Mouse (Mus musculus): ENCODE measurements at regions not wholly inside any gene's neighbourhood (a gene's known extent, or its start where the extent isn't known, plus 50 kb on each side); places are given as distances from the start of the nearest gene placed in this dataset.

- no peak for DNase-seq
Observed at GRCm38 (mm10) chr4:56252375-56252774, 487.5 kb upstream of the Gm26657 start.

GRCm38 (mm10) chr4:56251766-56252165, 488.1 kb upstream of the Gm26657 start:
- DNase-seq, result no peak

- no peak for DNase-seq
Observed at GRCm38 (mm10) chr4:56250611-56251010, 489.3 kb upstream of the Gm26657 start.

GRCm38 (mm10) chr4:56243863-56244262, 496.0 kb upstream of the Gm26657 start:
- no peak for DNase-seq

- no peak for DNase-seq
Observed at GRCm38 (mm10) chr4:56238496-56239488, 501.1 kb upstream of the Gm26657 start.

GRCm38 (mm10) chr4:56231414-56231813, 508.5 kb upstream of the Gm26657 start:
- no peak for DNase-seq

DNA sequence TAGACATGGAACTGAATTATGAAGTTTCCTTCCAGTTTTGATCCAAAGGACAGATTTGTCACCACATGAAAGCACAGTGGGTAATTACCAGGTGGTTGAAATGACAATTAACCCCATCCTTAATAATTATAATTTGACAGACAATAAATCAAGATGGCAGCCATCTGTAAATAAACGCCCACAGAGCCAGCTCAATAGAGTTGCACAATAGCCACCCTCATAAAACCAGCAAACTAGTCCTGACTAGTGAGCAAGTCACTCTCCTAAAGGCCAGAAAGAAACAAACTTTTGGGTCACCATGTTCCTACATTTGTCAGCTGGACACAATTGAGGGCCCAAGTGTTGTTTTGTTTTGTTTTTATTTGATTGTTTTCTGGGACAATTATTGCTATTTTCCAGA, 509.4 kb upstream of the Gm26657 start:
- no peak for DNase-seq

DNA sequence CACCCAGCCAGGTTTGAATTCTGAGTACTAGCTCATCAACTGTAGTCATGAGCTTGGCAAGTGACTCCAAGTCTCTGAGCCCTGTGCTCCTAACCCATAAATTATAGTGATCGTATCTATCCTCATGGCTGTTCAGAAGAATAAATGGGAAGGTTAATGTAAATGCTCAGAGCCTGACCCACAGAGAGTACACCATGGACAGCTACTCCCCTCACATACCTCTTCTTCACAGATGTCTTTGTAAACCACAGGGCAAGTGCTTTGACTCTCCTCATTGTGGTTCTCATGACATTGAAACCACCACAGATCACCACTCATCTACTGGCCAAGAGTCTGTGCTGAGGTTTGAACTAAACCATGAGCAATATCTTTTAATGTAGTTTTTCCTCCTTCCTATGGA, 513.4 kb upstream of the Gm26657 start:
- no peak for DNase-seq

DNA sequence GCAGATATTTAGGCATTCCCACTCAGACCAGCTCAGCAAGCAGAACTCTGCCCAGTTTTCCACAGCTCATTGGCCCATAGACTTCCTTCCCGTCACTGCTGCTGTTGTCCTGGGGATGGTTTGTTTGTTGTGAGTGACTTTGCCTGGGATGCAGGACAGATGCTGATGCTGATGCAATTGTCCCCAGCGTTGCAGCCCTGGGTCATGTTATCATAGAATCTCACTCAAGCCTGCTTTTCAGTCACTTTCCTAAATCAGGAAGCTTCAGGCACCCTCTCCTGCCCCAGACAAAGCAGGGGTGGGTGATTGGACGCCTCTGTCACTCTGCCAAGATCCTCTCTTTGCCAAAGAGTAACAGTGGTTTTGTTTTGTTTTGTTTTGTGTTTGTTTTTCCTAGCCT, 515.3 kb upstream of the Gm26657 start:
- DNase-seq, result no peak

- DNase-seq, result peak; percentile 86 to 87
Observed at GRCm38 (mm10) chr4:56222023-56222776, 517.7 kb upstream of the Gm26657 start.

DNA sequence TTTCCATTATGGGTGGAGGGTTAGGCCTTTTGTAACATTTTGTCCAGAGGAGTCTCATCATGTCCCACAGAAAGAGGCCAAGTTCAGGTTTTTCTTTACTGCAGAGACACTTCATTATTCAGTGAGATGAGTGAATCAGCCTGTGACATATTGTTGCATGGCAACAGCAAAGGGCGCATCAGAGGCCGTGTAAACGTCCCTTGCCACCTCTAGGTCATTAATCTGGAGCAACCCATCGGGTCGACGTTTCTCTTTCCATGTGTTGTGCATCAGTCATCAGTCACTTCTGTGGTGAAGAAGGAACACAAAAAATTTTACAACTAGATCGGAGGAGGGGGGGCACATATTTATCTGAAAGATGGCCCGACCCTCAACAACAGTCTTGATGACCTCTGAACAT, 519.3 kb upstream of the Gm26657 start:
- no peak for DNase-seq

DNA sequence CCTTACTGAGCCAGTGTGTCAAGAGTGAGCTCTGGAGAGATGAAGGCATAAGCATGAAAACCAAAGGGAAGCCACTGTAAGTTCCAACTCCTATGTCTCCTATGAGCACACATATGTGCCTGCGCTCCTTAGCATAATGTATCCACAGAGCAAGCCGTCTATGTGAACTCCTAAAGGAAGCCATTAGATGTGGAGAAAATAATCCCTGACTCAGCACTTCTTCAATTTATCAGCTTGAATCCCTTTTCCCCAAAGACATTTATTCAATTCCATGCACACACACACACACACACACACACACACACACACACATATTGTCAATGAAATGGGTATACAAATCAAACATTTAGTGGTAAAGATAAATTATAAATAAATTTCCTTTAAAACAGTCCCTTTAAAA, 530.4 kb upstream of the Gm26657 start:
- DNase-seq, result no peak

GRCm38 (mm10) chr4:56207726-56208125, 532.1 kb upstream of the Gm26657 start:
- no peak for DNase-seq

GRCm38 (mm10) chr4:56205069-56205468, 534.8 kb upstream of the Gm26657 start:
- no peak for DNase-seq

- DNase-seq, result no peak
Observed at GRCm38 (mm10) chr4:56193365-56193764, 546.5 kb upstream of the Gm26657 start.

DNA sequence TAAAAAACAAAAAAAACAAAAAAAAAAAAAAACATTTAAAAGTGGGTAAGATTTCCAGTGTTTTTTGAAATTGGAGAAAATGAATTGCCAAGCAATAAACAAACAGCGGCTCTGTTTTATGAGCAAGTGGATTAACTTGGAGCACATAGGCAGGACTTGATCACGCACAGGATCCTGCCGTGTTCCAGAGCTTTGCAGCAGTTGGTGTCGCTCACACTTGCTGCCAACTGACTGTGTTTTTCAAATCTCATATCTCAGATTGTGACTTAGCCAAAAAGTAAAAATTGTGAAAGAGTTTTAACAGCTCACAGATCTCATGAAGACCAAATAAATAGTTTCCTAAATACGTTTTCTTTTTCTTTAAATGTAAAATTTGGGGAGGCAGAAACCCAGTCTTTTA, 547.4 kb upstream of the Gm26657 start:
- DNase-seq, result no peak

DNA sequence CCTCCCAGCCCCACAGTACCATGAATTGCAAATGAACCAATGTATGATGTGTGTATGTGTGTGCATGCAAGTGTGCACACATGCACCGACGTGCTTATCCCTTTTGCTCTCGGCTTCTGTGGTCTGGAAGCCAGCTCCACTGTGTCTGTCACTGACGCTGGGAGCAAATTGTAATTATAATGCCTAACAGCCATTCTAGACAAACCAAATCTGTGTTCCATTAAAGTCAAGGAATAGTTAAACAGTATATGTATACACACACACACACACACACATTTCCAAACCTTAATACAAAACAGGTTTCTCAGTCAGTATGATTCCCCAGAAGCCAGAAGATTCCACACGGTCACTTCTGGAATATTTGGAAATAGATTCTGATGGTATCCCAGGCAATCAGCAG, 560.3 kb upstream of the Gm26657 start:
- no peak for DNase-seq

DNA sequence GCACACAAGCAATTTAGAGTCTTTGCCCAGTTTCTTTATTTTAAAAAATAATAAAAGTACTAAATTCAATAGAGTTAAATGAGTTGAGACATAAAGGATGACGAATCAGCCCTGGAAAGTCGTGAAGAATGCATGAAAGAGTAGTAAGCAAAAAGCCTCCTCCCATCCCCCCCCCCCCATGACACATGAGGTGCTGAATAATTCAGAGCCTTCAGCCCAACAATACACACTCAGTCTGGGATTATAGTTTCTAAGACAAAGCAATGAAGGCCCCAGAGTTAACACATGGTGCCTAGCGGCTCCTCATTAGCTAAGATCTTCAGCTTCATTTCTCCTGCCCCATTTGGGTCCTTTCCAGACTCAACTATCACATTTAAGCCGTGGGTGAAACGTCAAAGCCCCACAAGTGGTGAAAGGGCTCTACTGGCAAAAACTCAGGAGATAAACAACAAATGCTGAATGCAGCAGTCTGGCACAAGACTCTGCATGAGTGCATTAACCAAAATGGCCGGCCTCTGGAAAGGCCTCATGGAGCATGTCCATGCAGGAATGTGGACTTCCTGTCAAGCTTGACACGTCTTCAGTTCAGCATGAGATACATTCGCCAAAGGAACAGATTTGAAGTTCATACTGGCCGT, 560.9 kb upstream of the Gm26657 start:
- no peak for DNase-seq

GRCm38 (mm10) chr4:56161257-56161594, 578.6 kb upstream of the Gm26657 start:
- no peak for DNase-seq

- DNase-seq, result no peak
Observed at GRCm38 (mm10) chr4:56160551-56161256, 579.2 kb upstream of the Gm26657 start.

GRCm38 (mm10) chr4:56157521-56158065, 582.3 kb upstream of the Gm26657 start:
- DNase-seq, result no peak

DNA sequence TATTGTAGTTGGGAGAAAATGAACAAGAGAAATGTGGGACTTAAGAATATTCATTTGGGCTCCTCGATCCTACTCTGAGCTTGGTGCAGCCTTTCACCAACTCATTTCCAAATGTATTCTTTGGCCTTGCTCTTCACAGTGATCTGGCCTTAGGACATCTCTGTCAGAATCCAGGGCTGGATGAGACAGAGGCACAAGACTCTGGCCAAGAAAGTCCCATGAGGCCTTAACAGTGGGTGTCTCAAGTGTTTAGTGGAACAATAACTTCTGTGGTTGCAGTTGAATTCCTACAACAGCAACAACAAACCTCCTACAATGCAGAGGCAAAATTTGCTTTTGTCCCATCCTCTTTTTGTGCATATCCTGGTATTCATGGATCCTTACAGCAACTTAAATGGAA, 589.2 kb upstream of the Gm26657 start:
- DNase-seq, result no peak

GRCm38 (mm10) chr4:56143827-56144226, 596.0 kb upstream of the Gm26657 start:
- DNase-seq, result no peak
